Mouse (Mus musculus): ENCODE data around the gene Gemin8.

DNA sequence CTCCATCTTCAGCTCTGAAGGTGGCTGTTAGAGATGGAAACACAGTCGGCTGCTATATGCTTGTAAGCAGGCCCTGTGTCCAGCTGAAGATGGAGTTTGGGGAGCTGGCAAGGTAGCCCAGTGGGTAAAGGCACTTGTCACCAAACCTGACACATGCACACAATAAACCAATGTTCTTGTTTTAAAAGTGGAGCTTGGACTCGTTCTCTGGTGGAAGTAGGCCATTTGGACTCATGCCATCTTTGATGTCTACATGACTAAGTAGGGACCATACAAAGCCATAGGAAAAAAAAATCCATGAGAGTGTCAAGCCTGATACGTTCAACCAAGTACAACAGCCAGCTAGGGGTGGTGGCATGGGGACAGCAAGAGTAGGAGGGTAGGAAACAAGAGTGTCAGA is 2.4 kb downstream of the Gemin8 start:
- no peak for TF ChIP-seq EP300 (IDR thresholded peaks at IDR 0.05; ENCODE audit: low read depth)
- no peak for TF ChIP-seq CTCF (IDR thresholded peaks at IDR 0.05; ENCODE audit: low read depth)
